Mouse (Mus musculus) CD4-positive, CD25-positive, alpha-beta regulatory T cell, adult 9 weeks (primary cell): Measurements from ENCODE around the gene Msh6. TPM values are rescaled to one million over a fixed set of nuclear protein-coding genes. Genes with fewer than 3 reads are reported as not detected.

Experiments used
- polyA plus RNA-seq: library from polyadenylated mRNA; unstranded; fragments of 100-300 nt; shearing (Covaris generic); gene quantifications from one replicate; pipeline ENCODE4 v1.2.1, GENCODE M21; 2017

The Msh6 gene
- 30.3 TPM for polyA plus RNA-seq

GRCm38 (mm10) chr17:87974629-87975228 lies at the start of gene Msh6:
Gene Msh6 (plus strand): TSS chr17:87975062.

Other genes with a start within 250 kb of the Msh6 start
- gene Kcnk12, start 177.1 kb upstream of the Msh6 start, polyA plus RNA-seq, result not detected
- gene Rpl36-ps4, start 54.1 kb upstream of the Msh6 start, polyA plus RNA-seq, result not detected
- 9.8 TPM for gene Fbxo11, start 90.2 kb downstream of the Msh6 start, polyA plus RNA-seq